Mouse (Mus musculus) embryonic facial prominence, embryonic 15.5 days (tissue): ENCODE results near the gene Zfp442. TPM values are rescaled to one million over a fixed set of nuclear protein-coding genes. Genes with fewer than 3 reads are reported as not detected.

ENCODE experiments used
- polyA plus RNA-seq: library from polyadenylated mRNA; unstranded; fragments of >200 nt; fragmentation: Nextera tagmentation; extraction: Ambion mirVana; gene quantifications from 2 replicates; pipeline ENCODE4 v1.2.1, GENCODE M21; 2015

Gene Zfp442
- polyA plus RNA-seq, 1 experiment from 2014 or later, result 7.2 TPM

Other genes starting within 250 kb of the Zfp442 start
- 7.8 and 8.1 TPM in 2 replicates for gene Zfp937, start 233.4 kb downstream of the Zfp442 start, polyA plus RNA-seq
- gene Gm21994, start 195.9 kb downstream of the Zfp442 start, polyA plus RNA-seq, result 4.8 and 6.1 TPM in 2 replicates
- not detected in 2 replicates for gene Gm14124, start 194.0 kb downstream of the Zfp442 start, polyA plus RNA-seq
- gene Gm10130, start 127.8 kb downstream of the Zfp442 start, polyA plus RNA-seq, result 2.2 and 2.9 TPM in 2 replicates
- 7.0 and 7.3 TPM in 2 replicates for gene 3300002I08Rik, start 88.7 kb downstream of the Zfp442 start, polyA plus RNA-seq
- not detected in 2 replicates for gene Zfp345, start 33.6 kb upstream of the Zfp442 start, polyA plus RNA-seq
- gene Cst7, start 118.9 kb upstream of the Zfp442 start, polyA plus RNA-seq, result 2.1 and 3.4 TPM in 2 replicates
- gene Apmap, start 157.1 kb upstream of the Zfp442 start, polyA plus RNA-seq, result 37.1 and 37.4 TPM in 2 replicates
- gene Acss1, start 217.0 kb upstream of the Zfp442 start, polyA plus RNA-seq, result 6.7 and 8.0 TPM in 2 replicates
- gene Vsx1, start 237.9 kb upstream of the Zfp442 start, polyA plus RNA-seq, result 0.05 TPM in 1 of 2 replicates, not detected in the other